Mouse (Mus musculus) heart, embryonic 16.5 days (tissue): ENCODE measurements around the gene Thap11. TPM values are rescaled to one million over a fixed set of nuclear protein-coding genes. Genes with fewer than 3 reads are reported as not detected.

ENCODE experiments used
- ATAC-seq: fragments of 200-750 bp; cut with Nextera tagmentation; replicated peaks from 2 replicates; pipeline ENCODE4 v1.8.0; 2017; ENCODE audit warnings: moderate number of reproducible peaks; ENCODE audit not compliant: insufficient read depth, low FRiP score; ENCODE audit errors: extremely low read depth
- H3K27ac ChIP-seq: fragments of 300-500 bp; sonication (generic); 2 replicates; pipeline ENCODE4 v1.5.1; 2014; ENCODE audit warnings: mild to moderate bottlenecking, low read length, control low read depth, moderate library complexity
- H3K27me3 ChIP-seq: fragments of 300-500 bp; sonication (generic); 2 replicates; pipeline ENCODE4 v1.6.1; 2014; ENCODE audit warnings: low read length, mixed read lengths; ENCODE audit not compliant: control insufficient read depth, insufficient read depth
- H3K36me3 ChIP-seq: fragments of 300-500 bp; sonication (generic); 2 replicates; pipeline ENCODE4 v1.6.1; 2014; ENCODE audit not compliant: control insufficient read depth, insufficient read depth
- H3K4me1 ChIP-seq: fragments of 300-500 bp; sonication (generic); 2 replicates; pipeline ENCODE4 v1.6.1; 2014; ENCODE audit warnings: low read length, mixed read lengths; ENCODE audit not compliant: control insufficient read depth, insufficient read depth
- H3K4me2 ChIP-seq: fragments of 300-500 bp; sonication (generic); 2 replicates; pipeline ENCODE4 v1.6.1; 2014; ENCODE audit warnings: low read depth, mild to moderate bottlenecking, control low read depth, low read length
- H3K4me3 ChIP-seq: fragments of 300-500 bp; sonication (generic); 2 replicates; pipeline ENCODE4 v1.5.1; 2014; ENCODE audit warnings: mild to moderate bottlenecking, control low read depth, low read length
- H3K9ac ChIP-seq: fragments of 300-500 bp; sonication (generic); 2 replicates; pipeline ENCODE4 v1.6.1; 2014; ENCODE audit warnings: low read length, control low read depth
- H3K9me3 ChIP-seq: fragments of 300-500 bp; sonication (generic); replicated peaks from 2 replicates; pipeline ENCODE4 v1.6.1; 2016; ENCODE audit warnings: low read length; ENCODE audit not compliant: control insufficient read depth
- WGBS: fragments of 180-500 bp; shearing (Covaris S2); extraction: QIAGEN DNeasy Blood & Tissue Kit; methylation state at CpG from one replicate; pipeline ENCODE4 v1.1.7; 2014; 5-methylcytosine and 5-hydroxymethylcytosine counted together
- polyA plus RNA-seq: library from polyadenylated mRNA; unstranded; fragments of >200 nt; fragmentation: Nextera tagmentation; extraction: Ambion mirVana; gene quantifications from 2 replicates; pipeline ENCODE4 v1.2.1, GENCODE M21; 2015

Thap11 gene
- polyA plus RNA-seq, 1 experiment from 2014 or later = 50.9 TPM

- WGBS = 1% methylated on average over 71 of the region's 71 CpGs
- Histone ChIP-seq H3K9me3 (no peaks in the 10 kb centered on the region), H3K4me1 (peaks cover 40% of the 10 kb centered on the region), H3K27ac (peak overlapping the region; percentile 86), H3K4me2 (peak overlapping the region; percentile 86), H3K36me3 (no peaks in the 10 kb centered on the region), H3K4me3 (peak overlapping the region; percentile 74), H3K9ac (peak overlapping the region; percentile 86), H3K27me3 (no peaks in the 10 kb centered on the region)
- peak; percentile 26 for ATAC-seq
Observed at GRCm38 (mm10) chr8:105855248-105856167, 576 bp downstream of the Thap11 start.

DNA sequence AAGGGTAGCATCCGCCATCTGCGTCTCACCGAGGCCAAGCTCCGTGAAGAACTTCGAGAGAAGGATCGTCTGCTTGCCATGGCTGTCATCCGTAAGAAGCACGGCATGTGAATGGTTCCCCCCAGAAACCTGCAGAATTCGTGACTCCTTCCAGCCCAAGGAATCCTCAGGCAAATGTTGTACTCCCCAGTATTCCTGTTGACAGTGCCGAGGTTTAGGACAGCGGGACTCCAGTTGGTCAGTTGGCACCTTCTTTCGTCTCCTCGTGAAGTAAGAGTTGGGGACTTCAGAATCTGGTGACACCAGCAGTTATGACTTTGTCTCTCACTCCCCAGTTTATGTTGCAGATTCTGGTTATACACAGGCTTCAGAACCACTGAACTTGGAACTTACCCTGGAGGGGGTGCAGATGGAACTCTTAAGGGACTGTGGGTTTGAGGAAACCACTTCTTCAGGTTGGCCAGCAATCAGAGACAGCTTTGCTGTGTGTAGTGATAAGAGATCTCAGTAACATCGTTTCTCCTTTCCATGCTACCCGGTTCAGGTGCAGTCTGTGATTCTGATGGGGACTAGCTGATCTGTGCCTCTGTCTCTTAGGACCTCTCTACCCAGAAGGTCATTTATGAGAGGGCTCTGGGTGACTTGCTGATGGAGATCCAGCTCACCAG is 1.4 kb downstream of the Thap11 start:
- peak overlapping the region; percentile 74 for H3K4me3 ChIP-seq
- H3K9me3 ChIP-seq = no peaks in the 10 kb centered on the region
- H3K27me3 ChIP-seq = no peaks in the 10 kb centered on the region
- no peaks in the 10 kb centered on the region for H3K36me3 ChIP-seq
- ATAC-seq = no peak
- H3K9ac ChIP-seq = peak overlapping the region; percentile 86
- peak overlapping the region; percentile 86 for H3K4me2 ChIP-seq
- H3K27ac ChIP-seq = peak overlapping the region; percentile 86
- peaks cover 36% of the 10 kb centered on the region for H3K4me1 ChIP-seq
- WGBS = 9% methylated on average over 15 of the region's 15 CpGs

- Histone ChIP-seq H3K27ac (no peak overlapping the region), H3K9me3 (no peaks in the 10 kb centered on the region), H3K9ac (no peak overlapping the region), H3K4me1 (peaks cover 44% of the 10 kb centered on the region), H3K27me3 (no peaks in the 10 kb centered on the region), H3K36me3 (no peaks in the 10 kb centered on the region), H3K4me2 (no peak overlapping the region), H3K4me3 (no peak overlapping the region)
- 84% methylated on average over 5 of the region's 5 CpGs for WGBS
- no peak for ATAC-seq
Observed at GRCm38 (mm10) chr8:105858495-105858894, 3.6 kb downstream of the Thap11 start.

DNA sequence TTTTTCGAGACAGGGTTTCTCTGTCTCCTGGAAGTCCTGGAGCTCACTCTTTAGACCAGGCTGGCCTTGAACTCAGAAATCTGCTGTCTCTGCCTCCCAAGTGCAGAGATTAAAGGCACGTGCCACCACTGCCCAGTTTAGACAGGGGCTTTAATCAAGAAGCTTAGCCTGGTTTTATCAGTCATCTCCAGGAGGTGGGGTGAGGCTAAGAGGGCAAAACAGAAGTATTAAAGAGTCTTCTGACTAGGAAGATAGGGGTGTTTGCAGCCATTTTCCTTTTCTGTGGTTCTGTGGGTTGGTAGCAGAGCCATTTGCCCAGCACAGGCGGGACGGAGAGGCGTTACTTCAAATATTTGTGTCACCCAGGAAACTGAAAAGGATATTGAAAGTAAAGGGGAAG is 4.4 kb downstream of the Thap11 start:
- ATAC-seq = no peak
- Histone ChIP-seq H3K4me3 (no peak overlapping the region), H3K9me3 (no peaks in the 10 kb centered on the region), H3K36me3 (no peaks in the 10 kb centered on the region), H3K27me3 (no peaks in the 10 kb centered on the region), H3K9ac (no peak overlapping the region), H3K4me2 (no peak overlapping the region), H3K4me1 (peaks cover 45% of the 10 kb centered on the region), H3K27ac (peak overlapping the region; percentile 81)
- WGBS = 62% methylated on average over 5 of the region's 5 CpGs

DNA sequence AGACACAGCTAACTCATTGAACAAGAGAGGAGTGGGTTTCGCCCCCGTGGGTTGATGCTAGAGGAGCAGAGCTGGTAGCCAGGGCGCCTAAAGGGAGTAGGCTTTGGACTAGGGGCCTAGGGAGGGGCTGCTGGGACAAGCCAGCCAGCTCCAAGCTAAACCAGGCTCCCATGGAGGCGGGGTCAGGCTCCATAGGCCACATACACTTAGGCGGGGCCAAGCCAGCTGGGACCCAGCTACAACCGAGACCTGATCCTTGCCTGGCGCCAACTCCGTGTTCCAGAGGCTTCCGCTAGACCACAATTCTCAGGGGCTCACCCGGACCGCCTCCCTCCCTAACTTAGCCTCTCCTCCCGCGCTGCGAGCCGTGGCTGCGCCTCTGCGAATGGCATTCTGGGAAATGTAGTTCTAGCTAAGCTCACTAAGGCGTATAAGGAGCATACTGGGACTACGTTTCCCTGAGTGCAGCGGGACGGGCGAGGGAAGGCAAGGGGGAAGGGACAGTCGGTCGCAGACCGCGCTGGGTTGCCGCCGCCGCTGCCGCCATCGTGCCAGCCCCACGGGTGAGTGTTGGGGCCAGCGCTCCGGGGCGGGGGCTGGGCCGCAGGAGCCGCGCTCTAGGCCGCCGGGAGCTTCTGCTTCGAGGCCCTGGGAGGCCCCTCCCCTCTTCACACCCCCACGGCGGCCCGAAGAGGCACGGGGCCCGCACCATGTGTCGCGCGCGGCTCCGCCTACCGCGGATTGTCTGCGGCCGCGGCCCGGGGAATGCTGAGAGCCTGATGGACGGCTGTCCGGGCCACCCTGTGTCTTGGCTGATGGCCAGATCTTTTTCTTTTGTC is 5.4 kb downstream of the Thap11 start, which contains the start of gene Nutf2:
Gene Nutf2, plus strand, starts transcription at position 438 of the 839 bp plus-strand sequence.
- ATAC-seq = peak; percentile 97
- H3K27me3 ChIP-seq = no peaks in the 10 kb centered on the region
- no peaks in the 10 kb centered on the region for H3K36me3 ChIP-seq
- H3K9ac ChIP-seq = peak within 1 kb of the TSS; percentile 93
- no peaks in the 10 kb centered on the region for H3K9me3 ChIP-seq
- peak within 1 kb of the TSS; percentile 78 for H3K4me2 ChIP-seq
- peaks cover 43% of the 10 kb centered on the region for H3K4me1 ChIP-seq
- WGBS = under 1% methylated on average over 59 of the region's 59 CpGs
- H3K27ac ChIP-seq = peak within 1 kb of the TSS; percentile 83
- H3K4me3 ChIP-seq = peak within 1 kb of the TSS; percentile 96

DNA sequence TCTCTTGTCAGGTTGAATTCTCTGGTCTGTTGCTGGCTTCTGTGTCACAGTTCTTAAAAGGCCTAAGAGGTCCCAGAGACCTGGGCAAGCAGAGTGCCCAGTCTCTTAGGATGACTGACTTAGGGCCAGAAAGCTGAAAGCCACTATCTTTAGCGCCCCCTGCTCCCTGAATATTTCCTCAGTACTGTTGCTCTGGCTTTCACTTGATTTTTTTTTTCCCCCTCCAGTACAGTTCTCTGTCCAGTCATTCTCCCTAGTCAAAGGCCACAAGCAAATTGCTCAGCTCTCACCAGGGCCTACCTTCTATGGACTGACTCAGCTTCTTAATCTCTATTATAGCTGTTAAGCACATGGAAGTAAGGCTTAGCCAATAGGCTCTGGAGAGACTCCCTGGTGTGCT is 7.0 kb downstream of the Thap11 start:
- 0% methylated on average over 1 of the region's 1 CpGs for WGBS
- Histone ChIP-seq H3K4me2 (peak overlapping the region; percentile 78), H3K9ac (peak overlapping the region; percentile 93), H3K27me3 (no peaks in the 10 kb centered on the region), H3K4me1 (peaks cover 33% of the 10 kb centered on the region), H3K36me3 (peaks cover 6% of the 10 kb centered on the region), H3K9me3 (no peaks in the 10 kb centered on the region), H3K4me3 (peak overlapping the region; percentile 96), H3K27ac (no peak overlapping the region)
- ATAC-seq = no peak

- Histone ChIP-seq H3K4me3 (no peak overlapping the region), H3K27ac (no peak overlapping the region), H3K27me3 (no peaks in the 10 kb centered on the region), H3K9ac (no peak overlapping the region), H3K4me1 (peaks cover 13% of the 10 kb centered on the region), H3K36me3 (peaks cover 20% of the 10 kb centered on the region), H3K4me2 (no peak overlapping the region), H3K9me3 (no peaks in the 10 kb centered on the region)
- no peak for ATAC-seq
- WGBS = 79% methylated on average over 6 of the region's 6 CpGs
Observed at GRCm38 (mm10) chr8:105866364-105867029, 11.6 kb downstream of the Thap11 start.

GRCm38 (mm10) chr8:105874301-105874700 is 19.4 kb downstream of the Thap11 start:
- Histone ChIP-seq H3K4me2 (peak overlapping the region; percentile 58), H3K4me1 (peaks cover 24% of the 10 kb centered on the region), H3K9ac (peak overlapping the region; percentile 51), H3K27ac (peak overlapping the region; percentile 95), H3K4me3 (peak overlapping the region; percentile 26; the same call in 1 of the 2 replicates), H3K9me3 (no peaks in the 10 kb centered on the region), H3K36me3 (peaks cover 39% of the 10 kb centered on the region), H3K27me3 (no peaks in the 10 kb centered on the region)
- 38% methylated on average over 6 of the region's 6 CpGs for WGBS
- peak; percentile 80 for ATAC-seq
